Mouse (Mus musculus): ENCODE results near the gene Ocel1. TPM values are rescaled to one million over a fixed set of nuclear protein-coding genes. Genes with fewer than 3 reads are reported as not detected.

Ocel1 gene
- total RNA-seq, 2 experiments from 2014 or later: 8.1 to 9.2 TPM

DNA sequence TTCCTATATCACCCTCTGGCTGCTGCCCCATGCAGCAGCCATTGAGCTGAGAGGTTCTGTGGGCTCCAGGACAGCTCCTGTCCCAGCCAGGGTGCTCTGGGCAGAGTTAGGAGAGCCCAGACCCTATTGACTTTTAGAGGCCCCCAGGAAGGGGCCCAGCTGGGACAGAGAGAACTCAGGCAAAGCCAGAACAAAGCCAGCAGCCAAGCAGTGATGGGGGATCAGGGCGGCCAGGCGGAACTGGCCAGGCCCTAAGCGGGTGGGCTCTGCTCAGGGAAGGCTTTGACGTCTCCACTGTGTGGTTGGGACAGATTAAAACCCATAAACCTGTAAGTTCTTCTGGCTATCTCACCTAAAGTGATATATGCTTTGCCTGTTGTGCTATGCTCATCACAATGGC, 7.9 kb downstream of the Ocel1 start:
- DNase-seq (ENCODE audit: low spot score in 2 of 2): no peak

- DNase-seq (ENCODE audit: low spot score in 2 of 2): no peak
Measured at GRCm38 (mm10) chr8:71379512-71380075, 8.5 kb downstream of the Ocel1 start.

DNA sequence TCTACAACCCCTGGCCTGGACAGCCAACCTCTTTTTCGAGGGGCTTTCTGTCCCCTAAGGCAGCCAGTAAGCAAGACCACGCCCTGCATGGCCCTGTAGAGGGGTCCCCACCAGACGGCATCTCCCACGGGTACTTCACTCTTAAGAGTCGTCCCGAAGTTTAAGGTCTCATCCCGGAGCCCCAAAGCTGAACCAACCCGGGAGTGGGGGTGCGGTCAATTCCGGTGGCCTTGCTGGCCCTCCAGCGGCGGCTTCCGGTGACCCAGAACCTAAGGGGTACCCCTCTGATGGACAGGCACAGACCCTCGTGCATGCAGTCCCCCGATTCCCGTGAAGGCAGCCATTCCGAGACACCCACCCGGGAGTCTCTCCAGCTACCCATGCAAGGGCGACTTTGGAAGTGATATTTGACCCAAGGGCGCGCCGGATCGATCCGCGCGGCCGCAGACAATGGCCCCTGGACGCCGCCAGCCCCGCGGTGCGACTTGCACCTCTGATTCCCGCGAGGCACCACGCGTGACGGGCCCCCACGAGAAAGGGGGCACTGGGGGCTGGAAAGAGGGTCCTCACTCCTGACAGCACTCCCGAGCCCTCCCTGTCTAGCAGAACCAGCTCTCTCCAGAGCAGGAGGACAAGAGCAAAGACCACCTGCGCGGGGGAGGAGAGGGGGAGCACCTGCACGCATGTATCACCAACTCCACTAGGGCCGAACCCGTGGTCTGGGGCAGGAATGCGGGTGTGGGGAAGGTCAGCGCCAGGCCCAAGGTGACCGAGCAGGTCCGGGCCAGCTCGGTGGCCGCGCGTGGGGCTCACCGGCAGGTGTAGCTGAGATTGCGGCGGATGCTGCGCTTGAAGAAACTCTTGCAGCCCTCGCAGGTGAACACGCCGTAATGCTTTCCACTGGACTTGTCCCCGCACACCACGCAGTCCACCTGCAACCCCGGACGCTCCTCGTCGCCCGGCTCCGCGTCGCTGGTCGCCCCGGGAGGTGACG, 9.4 kb downstream of the Ocel1 start:
- DNase-seq (ENCODE audit: low spot score in 2 of 2): no peak

GRCm38 (mm10) chr8:71381421-71381970, 10.4 kb downstream of the Ocel1 start, which contains the start of gene Nr2f6:
Nr2f6 (minus strand) TSS chr8:71381960.
- DNase-seq (ENCODE audit: low spot score in 2 of 2): peak in 1 of 2 experiments; percentile 80

GRCm38 (mm10) chr8:71381971-71382961, 11.2 kb downstream of the Ocel1 start:
- peak; percentile 85 to 90 for DNase-seq (ENCODE audit: low spot score in 2 of 2)

- no peak for DNase-seq (ENCODE audit: low spot score in 2 of 2)
Measured at GRCm38 (mm10) chr8:71383396-71383795, 12.3 kb downstream of the Ocel1 start.

DNA sequence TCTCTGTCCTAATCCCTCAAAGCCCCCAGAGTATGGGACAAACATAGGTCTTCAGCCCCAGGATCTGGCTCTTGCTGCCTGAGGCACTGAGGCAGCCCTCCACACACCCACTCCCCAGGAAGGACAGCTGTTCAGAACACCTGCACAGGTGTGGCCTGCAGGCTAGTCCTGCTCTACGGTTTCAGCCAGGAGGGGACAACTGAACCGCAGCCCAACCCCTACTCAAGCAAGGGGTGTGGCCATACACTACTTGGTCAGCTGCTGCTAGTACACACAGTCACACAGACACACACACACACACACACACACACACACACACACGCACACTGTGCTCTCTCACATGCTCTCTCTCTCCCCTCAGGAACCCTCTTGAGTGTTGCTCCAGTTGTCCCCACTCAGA, 12.8 kb downstream of the Ocel1 start:
- no peak for DNase-seq (ENCODE audit: low spot score in 2 of 2)

GRCm38 (mm10) chr8:71385212-71385835, 14.2 kb downstream of the Ocel1 start:
- DNase-seq (ENCODE audit: low spot score in 2 of 2): no peak

DNA sequence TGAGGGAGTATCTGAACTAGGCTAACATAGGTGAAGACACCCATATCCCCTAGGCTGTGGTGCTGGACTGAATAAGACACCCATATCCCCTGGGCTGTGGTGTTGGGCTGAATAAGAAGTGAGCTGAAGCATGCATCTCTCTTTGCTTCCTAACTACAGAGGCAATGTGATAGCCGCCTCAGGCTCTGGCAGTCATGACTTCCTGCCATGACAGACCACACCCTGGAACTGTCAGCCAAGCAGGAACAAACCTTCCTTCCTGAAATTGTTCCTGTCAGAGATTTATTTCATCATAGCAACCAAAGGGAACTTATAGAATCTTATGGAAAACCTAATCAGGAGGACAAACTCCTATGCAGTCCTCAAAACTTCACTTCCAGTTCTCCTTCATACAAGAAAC, 17.2 kb downstream of the Ocel1 start:
- no peak for DNase-seq (ENCODE audit: low spot score in 2 of 2)

- DNase-seq (ENCODE audit: low spot score in 2 of 2): no peak
Measured at GRCm38 (mm10) chr8:71391696-71392095, 20.6 kb downstream of the Ocel1 start.

DNA sequence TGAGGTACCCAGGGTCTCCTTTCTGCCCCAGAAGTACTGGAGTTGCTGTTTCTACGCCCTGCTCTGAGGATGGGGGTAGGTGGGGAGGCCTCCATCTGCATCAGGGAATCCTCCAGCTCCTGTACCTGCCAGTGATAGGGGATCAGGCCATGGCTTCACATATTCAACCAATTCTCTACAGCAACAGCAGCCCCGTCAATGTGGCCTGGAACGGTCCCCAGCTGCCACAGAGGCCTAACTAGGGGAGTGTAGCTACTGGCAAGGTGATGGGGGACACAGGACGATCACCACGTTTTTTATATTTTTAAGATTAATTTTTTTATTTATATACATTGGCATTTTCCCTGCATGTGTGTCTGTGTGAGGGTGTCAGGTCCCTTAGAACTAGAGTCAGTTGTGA, 21.3 kb downstream of the Ocel1 start:
- DNase-seq (ENCODE audit: low spot score in 2 of 2): no peak

DNA sequence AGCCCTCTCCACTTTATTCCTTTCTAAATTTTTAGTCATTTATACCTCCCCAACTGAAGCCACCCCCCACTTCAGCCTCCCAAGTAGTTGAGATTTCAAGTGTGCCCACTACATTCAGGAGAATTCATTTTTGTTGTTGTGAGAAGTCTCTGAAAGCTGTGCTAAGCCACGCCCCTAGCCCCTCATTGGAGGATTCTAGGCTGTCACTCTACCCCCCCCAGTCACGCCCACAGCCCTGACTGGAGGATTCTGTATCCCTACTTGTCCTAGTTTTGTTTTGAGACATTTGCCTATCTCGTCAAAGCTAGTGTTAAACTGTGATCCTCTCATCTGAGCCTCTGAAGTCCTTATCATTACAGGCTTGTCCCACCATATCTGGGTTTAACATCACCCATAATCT, 21.8 kb downstream of the Ocel1 start:
- DNase-seq (ENCODE audit: low spot score in 2 of 2): no peak

DNA sequence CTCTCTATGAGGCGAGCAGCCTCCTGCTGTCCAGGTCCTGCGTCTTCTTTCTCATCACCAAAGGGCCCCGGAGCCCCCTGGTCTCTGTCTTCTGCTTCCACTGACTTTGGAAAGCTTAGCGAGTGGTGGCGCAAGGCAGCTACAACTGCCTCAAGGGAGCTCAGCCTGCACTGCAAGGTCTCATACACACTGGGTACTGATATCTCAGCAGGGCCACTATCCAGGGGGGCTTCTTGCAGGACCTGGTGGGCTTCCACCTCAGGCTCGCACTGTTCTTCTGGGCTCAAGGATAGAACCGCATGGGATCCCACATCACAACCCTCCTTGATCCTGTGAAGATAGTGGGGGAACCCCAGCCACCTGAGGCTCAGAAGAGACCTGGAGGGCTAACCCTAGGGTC, 23.4 kb downstream of the Ocel1 start:
- DNase-seq (ENCODE audit: low spot score in 2 of 2): peak in 1 of 2 experiments; percentile 15

DNA sequence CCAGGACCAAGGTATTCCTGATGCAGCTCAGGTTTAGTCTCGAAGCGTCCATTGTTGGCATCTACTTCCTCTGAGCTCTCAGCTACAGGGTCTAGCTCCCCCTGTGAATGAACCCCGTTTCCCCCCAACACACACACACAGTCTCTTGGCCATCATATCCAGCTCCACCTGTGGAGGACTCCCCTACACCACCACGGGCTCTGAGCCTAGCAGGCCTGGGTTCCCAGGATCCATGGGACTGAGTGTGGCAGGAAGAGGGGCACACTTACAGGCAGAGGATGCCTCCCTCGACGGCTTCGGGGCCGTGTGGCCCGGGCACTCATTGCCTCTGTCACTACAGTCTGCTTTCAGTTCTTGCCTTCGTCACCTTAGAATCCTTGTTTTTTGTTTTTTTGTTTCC, 24.0 kb downstream of the Ocel1 start:
- peak in 1 of 2 experiments; percentile 16 for DNase-seq (ENCODE audit: low spot score in 2 of 2)

DNA sequence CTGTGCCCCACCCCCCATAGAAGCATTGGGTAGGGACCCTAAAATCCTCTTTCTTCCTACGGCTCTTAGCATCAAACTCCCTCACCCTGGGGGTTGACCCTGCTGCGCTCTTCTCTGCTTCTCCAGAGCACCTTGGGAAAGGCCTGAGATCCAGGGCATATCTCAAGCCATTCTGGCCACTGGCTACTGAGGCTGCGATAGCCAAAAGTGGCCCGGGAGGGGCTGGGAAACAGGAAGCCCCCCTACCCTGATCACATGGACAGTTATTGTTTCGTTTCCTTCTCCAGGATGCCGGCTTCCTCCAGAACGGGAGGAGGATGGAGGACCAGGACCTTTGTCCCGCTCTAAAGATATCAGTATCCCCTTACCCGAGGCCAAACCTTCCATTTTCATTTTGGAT, 24.5 kb downstream of the Ocel1 start, which contains the start of gene Ushbp1:
Gene Ushbp1, minus strand, starts transcription at position 174 of the 400 bp plus-strand sequence.
- peak; percentile 11 to 14 for DNase-seq (ENCODE audit: low spot score in 2 of 2)

GRCm38 (mm10) chr8:71396639-71397305, 25.7 kb downstream of the Ocel1 start, which contains the start of gene Babam1:
Babam1 (plus strand) TSS chr8:71396861.
- DNase-seq (ENCODE audit: low spot score in 2 of 2): peak; percentile 80 to 90

- peak in 1 of 2 experiments; percentile 8 for DNase-seq (ENCODE audit: low spot score in 2 of 2)
Measured at GRCm38 (mm10) chr8:71397701-71398100, 26.6 kb downstream of the Ocel1 start.

- no peak for DNase-seq (ENCODE audit: low spot score in 2 of 2)
Measured at GRCm38 (mm10) chr8:71400826-71401225, 29.7 kb downstream of the Ocel1 start.

- DNase-seq (ENCODE audit: low spot score in 2 of 2): no peak
Measured at GRCm38 (mm10) chr8:71401454-71401853, 30.4 kb downstream of the Ocel1 start.
